Mouse (Mus musculus): Measurements from ENCODE around the gene Cd8a.

- TF ChIP-seq CTCF (IDR thresholded peaks at IDR 0.05; ENCODE audit: low read depth) (no peak), EP300 (IDR thresholded peaks at IDR 0.05; ENCODE audit: low read depth) (no peak)
Measured at GRCm38 (mm10) chr6:71339351-71339750, 33.9 kb upstream of the Cd8a start.
